Comparison of ENCODE assay signal across 9 mouse cellular contexts in the genomic region with DNA sequence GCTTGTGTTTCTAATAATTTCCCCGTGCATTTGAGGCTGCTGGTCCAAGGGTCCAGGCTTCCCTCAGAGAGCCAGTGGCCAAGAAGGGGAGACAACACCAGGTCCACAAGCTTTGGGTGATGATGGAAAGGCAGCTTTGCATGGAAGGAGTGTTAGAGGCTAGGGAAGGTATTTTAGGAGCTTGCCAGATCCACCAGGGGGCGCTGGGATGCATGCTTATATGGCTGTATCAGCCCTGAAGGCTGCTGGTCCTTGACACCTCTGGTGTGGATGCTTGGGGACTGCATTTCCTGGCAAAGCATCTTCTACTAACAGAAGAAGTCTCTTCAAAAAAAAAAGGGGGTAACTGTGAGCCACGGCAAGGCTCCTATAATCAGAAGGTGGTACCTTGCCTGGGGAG. TPM values are rescaled to one million over a fixed set of nuclear protein-coding genes. Genes with fewer than 3 reads are reported as not detected.
DNase-seq lines count a peak whose midpoint lies in the region; ATAC-seq lines count a peak whose summit lies in the region.
"Had no signal": no experiment of that assay in that cellular context is flagged by ENCODE, and none has a peak within 500 bp of the region (broad histone marks: within the 10 kb centered on the region; RNA-seq: fewer than 3 reads in every experiment).

No protein-coding gene starts in this region.

- intact Hi-C loops in left cerebral cortex, postnatal 14 days (cut with DNase I): loop anchor here (5.0 kb wide), 2 partner anchors 62 to 197 kb away; a partner anchor contains a TSS

- no peak overlapping the region for H3K27ac ChIP-seq in heart, embryonic 12.5 days (ENCODE audit: poor library complexity, severe bottlenecking)
- H3K27ac ChIP-seq in forebrain, embryonic 13.5 days: no peak overlapping the region
- no peak overlapping the region for H3K27ac ChIP-seq in hindbrain, embryonic 14.5 days

- H3K4me3 ChIP-seq in heart, embryonic 12.5 days: no peak overlapping the region
- H3K4me3 ChIP-seq in forebrain, embryonic 13.5 days: no peak overlapping the region
- no peak overlapping the region for H3K4me3 ChIP-seq in hindbrain, embryonic 14.5 days (replicated peaks; ENCODE audit: low read length)

- no peaks in the 10 kb centered on the region for H3K36me3 ChIP-seq in heart, embryonic 12.5 days
- H3K36me3 ChIP-seq in forebrain, embryonic 13.5 days (ENCODE audit: poor library complexity, severe bottlenecking): no peaks in the 10 kb centered on the region
- no peaks in the 10 kb centered on the region for H3K36me3 ChIP-seq in hindbrain, embryonic 14.5 days (replicated peaks; ENCODE audit: control insufficient read depth, insufficient read depth)

- no peak overlapping the region for H3K9ac ChIP-seq in heart, embryonic 12.5 days
- H3K9ac ChIP-seq in forebrain, embryonic 13.5 days: no peak overlapping the region
- no peak overlapping the region for H3K9ac ChIP-seq in hindbrain, embryonic 14.5 days

- DNase-seq in heart, adult 11 months: peak; percentile 95
- peak; percentile 56 for DNase-seq in c-Kit-positive CD71-negative TER-119-negative erythroid progenitor cells, embryonic 14.5 days (ENCODE audit: low read depth)
- peak; percentile 91 for DNase-seq in hindbrain, embryonic 14.5 days (ENCODE audit: low spot score)
- DNase-seq in left cerebral cortex, postnatal 14 days (ENCODE audit: low spot score in 2 of 2): peak; percentile 80 to 88
- DNase-seq in spleen, postnatal 14 days (ENCODE audit: low spot score in 2 of 2): peak; percentile 33 to 62

- no peak overlapping the region for H3K4me2 ChIP-seq in heart, embryonic 12.5 days
- H3K4me2 ChIP-seq in forebrain, embryonic 13.5 days: no peak overlapping the region
- H3K4me2 ChIP-seq in hindbrain, embryonic 14.5 days (replicated peaks): no peak overlapping the region

- WGBS in heart, embryonic 12.5 days: 10% methylated on average over 3 of the region's 3 CpGs
- 1% methylated on average over 3 of the region's 3 CpGs for WGBS in forebrain, embryonic 13.5 days
- 0% methylated on average over 3 of the region's 3 CpGs for WGBS in hindbrain, embryonic 14.5 days

- H3K27me3 ChIP-seq in heart, embryonic 12.5 days (replicated peaks): peaks cover 60% of the 10 kb centered on the region
- peaks cover 41% of the 10 kb centered on the region for H3K27me3 ChIP-seq in forebrain, embryonic 13.5 days
- peaks cover 11% of the 10 kb centered on the region; the same call in 1 of the 2 replicates for H3K27me3 ChIP-seq in hindbrain, embryonic 14.5 days (ENCODE audit: control insufficient read depth, insufficient read depth, low read length)

- no peak for ATAC-seq in heart, embryonic 12.5 days (ENCODE audit: insufficient number of reproducible peaks, low FRiP score)
- ATAC-seq in forebrain, embryonic 13.5 days: peak; percentile 80
- ATAC-seq in hindbrain, embryonic 14.5 days (ENCODE audit: low FRiP score): no peak
- peak; percentile 55; the same call in 1 of the 2 replicates for ATAC-seq in monocyte, adult 5-6 weeks (replicated peaks; ENCODE audit: insufficient number of reproducible peaks, low FRiP score, low TSS enrichment, poor library complexity, severe bottlenecking)

- H3K9me3 ChIP-seq in heart, embryonic 12.5 days (replicated peaks): no peaks in the 10 kb centered on the region
- no peaks in the 10 kb centered on the region for H3K9me3 ChIP-seq in forebrain, embryonic 13.5 days (replicated peaks)
- no peaks in the 10 kb centered on the region for H3K9me3 ChIP-seq in hindbrain, embryonic 14.5 days (ENCODE audit: control insufficient read depth, low read length)

- no peaks in the 10 kb centered on the region for H3K4me1 ChIP-seq in heart, embryonic 12.5 days (replicated peaks)
- H3K4me1 ChIP-seq in forebrain, embryonic 13.5 days: peaks cover 29% of the 10 kb centered on the region
- H3K4me1 ChIP-seq in hindbrain, embryonic 14.5 days (replicated peaks; ENCODE audit: control insufficient read depth, insufficient read depth, low read length): no peaks in the 10 kb centered on the region; the same call in 1 of the 2 replicates

RNA-seq across cellular contexts. Expression of a gene that starts 37.5 kb away (rescaled TPM):
- 0.19 TPM in 1 of 2 replicates, not detected in the other for polyA plus RNA-seq in heart, embryonic 12.5 days (2016; fragmentation: Nextera tagmentation; extraction: Ambion mirVana)
- polyA plus RNA-seq in forebrain, embryonic 13.5 days (2015; fragmentation: Nextera tagmentation; extraction: Ambion mirVana): 0.25 and 0.28 TPM in 2 replicates
- polyA plus RNA-seq in hindbrain, embryonic 14.5 days (2014; fragmentation: Nextera tagmentation; extraction: Ambion mirVana): 1.5 TPM in 2 replicates
- total RNA-seq in left cerebral cortex, postnatal 14 days (2021): not detected
- total RNA-seq in monocyte, adult 5-6 weeks (2017): not detected in 3 replicates
- polyA plus RNA-seq: lung, embryonic 16.5 days had no signal

RNA-seq across cellular contexts. Expression of a gene that starts 47.7 kb away (rescaled TPM):
- not detected in 2 replicates for polyA plus RNA-seq in heart, embryonic 12.5 days (2016; fragmentation: Nextera tagmentation; extraction: Ambion mirVana)
- polyA plus RNA-seq in forebrain, embryonic 13.5 days (2015; fragmentation: Nextera tagmentation; extraction: Ambion mirVana): not detected in 2 replicates
- not detected in 2 replicates for polyA plus RNA-seq in hindbrain, embryonic 14.5 days (2014; fragmentation: Nextera tagmentation; extraction: Ambion mirVana)
- not detected for total RNA-seq in left cerebral cortex, postnatal 14 days (2021)
- total RNA-seq in monocyte, adult 5-6 weeks (2017): not detected in 3 replicates
- polyA plus RNA-seq: lung, embryonic 16.5 days had no signal

Comparison
In these comparisons a context has a peak if more than half of its experiments do, and no peak if none do; other contexts are left out.
1. ATAC-seq: peak in forebrain, embryonic 13.5 days (single experiment) and monocyte, adult 5-6 weeks (single experiment); none in heart, embryonic 12.5 days (single experiment) and hindbrain, embryonic 14.5 days (single experiment).
2. Peak in every context shown above with its lines, with median percentiles within 50 percentile points of each other: DNase-seq.